ENCODE assay signal across 29 mouse cellular contexts in genomic region chr1:59941063-59941462, GRCm38 (mm10). TPM values are rescaled to one million over a fixed set of nuclear protein-coding genes. Genes with fewer than 3 reads are reported as not detected.
DNase-seq lines count a peak whose midpoint lies in the region; ATAC-seq and TF ChIP-seq lines count a peak whose summit lies in the region.
"Had no signal": no experiment of that assay in that cellular context is flagged by ENCODE, and none has a peak within 500 bp of the region (broad histone marks: within the 10 kb centered on the region; RNA-seq: fewer than 3 reads in every experiment).

No protein-coding gene starts in this region.

- H3K9me3 ChIP-seq in heart, embryonic 11.5 days (replicated peaks; ENCODE audit: control insufficient read depth, low read length): no peaks in the 10 kb centered on the region
- no peaks in the 10 kb centered on the region for H3K9me3 ChIP-seq in ES-Bruce4 (replicated peaks; ENCODE audit: control insufficient read depth, insufficient read depth, low read length, poor library complexity, severe bottlenecking)
- no peaks in the 10 kb centered on the region for H3K9me3 ChIP-seq in MEL (replicated peaks; ENCODE audit: insufficient read depth, low read length)
- H3K9me3 ChIP-seq: embryonic facial prominence, embryonic 13.5 days; embryonic facial prominence, embryonic 15.5 days; forebrain, embryonic 10.5 days; forebrain, embryonic 12.5 days; G1E had no signal

- H3K36me3 ChIP-seq in heart, embryonic 11.5 days (ENCODE audit: control insufficient read depth, insufficient read depth, low read length): no peaks in the 10 kb centered on the region
- H3K36me3 ChIP-seq in ES-Bruce4 (ENCODE audit: control insufficient read depth, insufficient read depth, low read length, poor library complexity, severe bottlenecking): no peaks in the 10 kb centered on the region
- H3K36me3 ChIP-seq in MEL (ENCODE audit: control insufficient read depth in 1 of 2, insufficient read depth in 2 of 2, low read length in 2 of 2): peaks cover 0 to 39% of the 10 kb centered on the region in 2 experiments; a peak in 3 of 4 replicates
- H3K36me3 ChIP-seq: embryonic facial prominence, embryonic 13.5 days; embryonic facial prominence, embryonic 15.5 days; forebrain, embryonic 10.5 days; forebrain, embryonic 12.5 days had no signal

- 86% methylated on average over 1 of the region's 1 CpGs for WGBS in heart, embryonic 11.5 days (ENCODE audit: insufficient replicate concordance)

- no peak for TF ChIP-seq CTCF in ES-Bruce4 (IDR thresholded peaks at IDR 0.05; ENCODE audit: low read depth, low read length)
- TF ChIP-seq CTCF in MEL (IDR thresholded peaks at IDR 0.05 in 2 of 3, conservative IDR thresholded peaks at IDR 0.05 in 1 of 3; ENCODE audit: control insufficient read depth in 1 of 3, insufficient read depth in 1 of 3, low read depth in 2 of 3, low read length in 3 of 3, poor library complexity in 1 of 3, severe bottlenecking in 1 of 3): no peak

- H3K79me2 ChIP-seq in MEL (ENCODE audit: control insufficient read depth, insufficient read depth, low read length, poor library complexity): peaks cover 21% of the 10 kb centered on the region

- no peak overlapping the region for H3K4me2 ChIP-seq in heart, embryonic 11.5 days
- H3K4me2 ChIP-seq: embryonic facial prominence, embryonic 13.5 days; embryonic facial prominence, embryonic 15.5 days; forebrain, embryonic 12.5 days had no signal

- TF ChIP-seq POLR2A in ES-Bruce4 (IDR thresholded peaks at IDR 0.05; ENCODE audit: insufficient read depth, low read length) (no peak), MEL (IDR thresholded peaks at IDR 0.05; ENCODE audit: control insufficient read depth in 1 of 2, insufficient read depth in 1 of 2, low read depth in 1 of 2, low read length in 2 of 2, poor library complexity in 1 of 2) (no peak)

- TF ChIP-seq EP300 in ES-Bruce4 (IDR thresholded peaks at IDR 0.05; ENCODE audit: insufficient read depth, low read depth, low read length) (no peak), MEL (IDR thresholded peaks at IDR 0.05; ENCODE audit: low read depth in 1 of 2, low read length in 2 of 2) (peak in 1 of 2 experiments; percentile 34; a peak in 1 of 4 replicates)

- no peak for ATAC-seq in heart, embryonic 11.5 days (replicated peaks; ENCODE audit: insufficient number of reproducible peaks, low FRiP score, low TSS enrichment)
- peak; percentile 40 for ATAC-seq in megakaryocyte-erythroid progenitor cell, adult 5-6 weeks (replicated peaks; ENCODE audit: low FRiP score, low TSS enrichment, poor library complexity, severe bottlenecking)
- ATAC-seq: activated CD4-positive, CD25-positive, alpha-beta regulatory T cell, adult 4 months; CD4-positive, CD25-positive, alpha-beta regulatory T cell, adult 4 months; forebrain, embryonic 14.5 days; forebrain, embryonic 16.5 days; Patski had no signal

- H3K4me3 ChIP-seq in heart, embryonic 11.5 days (ENCODE audit: low read depth, low read length): no peak overlapping the region
- H3K4me3 ChIP-seq in ES-Bruce4 (ENCODE audit: low read depth, low read length): no peak overlapping the region
- no peak overlapping the region for H3K4me3 ChIP-seq in MEL (ENCODE audit: control insufficient read depth in 1 of 2, insufficient read depth in 1 of 2, low read depth in 2 of 2, low read length in 2 of 2)
- H3K4me3 ChIP-seq: embryonic facial prominence, embryonic 13.5 days; embryonic facial prominence, embryonic 15.5 days; erythroblast, embryonic 14.5 days; forebrain, embryonic 10.5 days; forebrain, embryonic 12.5 days had no signal

- peaks cover 7% of the 10 kb centered on the region; the same call in 1 of the 2 replicates for H3K4me1 ChIP-seq in heart, embryonic 11.5 days (ENCODE audit: control insufficient read depth, insufficient read depth, low read length)
- no peaks in the 10 kb centered on the region for H3K4me1 ChIP-seq in ES-Bruce4 (ENCODE audit: control insufficient read depth, insufficient read depth, low read length)
- peaks cover 20 to 43% of the 10 kb centered on the region in 2 experiments for H3K4me1 ChIP-seq in MEL (ENCODE audit: control insufficient read depth in 1 of 2, insufficient read depth in 2 of 2, low read length in 2 of 2)
- H3K4me1 ChIP-seq: forebrain, embryonic 12.5 days had no signal

- H3K27ac ChIP-seq in heart, embryonic 11.5 days (ENCODE audit: low read depth, low read length): no peak overlapping the region
- H3K27ac ChIP-seq in ES-Bruce4 (ENCODE audit: insufficient read depth, low read length) (peak overlapping the region; percentile 44; the same call in 1 of the 2 replicates), MEL (ENCODE audit: control insufficient read depth, low read depth, low read length) (no peak overlapping the region)
- H3K27ac ChIP-seq: embryonic facial prominence, embryonic 13.5 days; embryonic facial prominence, embryonic 15.5 days; forebrain, embryonic 10.5 days; forebrain, embryonic 12.5 days had no signal

- DNase-seq in heart, adult 11 months: peak; percentile 11
- DNase-seq in MEL (ENCODE audit: low read depth, low spot score) (peak; percentile 34), MN1 (ENCODE audit: low spot score) (no peak)
- no peak for DNase-seq in right cerebral cortex, adult 2 months (ENCODE audit: low spot score in 2 of 2)
- DNase-seq: adrenal gland, adult 8-10 months; adrenal gland, postnatal 14 days; B cell, adult 2 months; cerebellum, adult 11 months; cerebellum, adult 18-20 months; cerebellum, adult 8-10 months; cerebellum, adult 9-11 months; cerebellum, postnatal 14 days; cerebellum, postnatal 36 days; embryo, embryonic 11 days had no signal

- no peaks in the 10 kb centered on the region for H3K27me3 ChIP-seq in heart, embryonic 11.5 days (ENCODE audit: control insufficient read depth, insufficient read depth, low read length)
- no peaks in the 10 kb centered on the region for H3K27me3 ChIP-seq in ES-Bruce4 (ENCODE audit: control insufficient read depth, insufficient read depth, low read length, poor library complexity, severe bottlenecking)
- no peaks in the 10 kb centered on the region for H3K27me3 ChIP-seq in MEL (ENCODE audit: control insufficient read depth in 1 of 2, insufficient read depth in 2 of 2, low read length in 2 of 2)
- H3K27me3 ChIP-seq: CH12.LX; embryonic facial prominence, embryonic 13.5 days; embryonic facial prominence, embryonic 15.5 days; forebrain, embryonic 12.5 days; Patski had no signal

- no peak for TF ChIP-seq RAD21 in MEL (IDR thresholded peaks at IDR 0.05; ENCODE audit: low read depth, low read length)

- no peak overlapping the region for H3K9ac ChIP-seq in heart, embryonic 11.5 days (ENCODE audit: low read depth, low read length)
- no peak overlapping the region for H3K9ac ChIP-seq in ES-Bruce4 (ENCODE audit: low read depth, poor library complexity, severe bottlenecking)
- H3K9ac ChIP-seq in MEL (ENCODE audit: control insufficient read depth, low read depth, low read length, poor library complexity, severe bottlenecking): no peak overlapping the region
- H3K9ac ChIP-seq: embryonic facial prominence, embryonic 13.5 days; embryonic facial prominence, embryonic 15.5 days; forebrain, embryonic 12.5 days had no signal

TF ChIP-seq in MEL, 35 proteins besides CTCF, POLR2A, EP300 and RAD21:
- TF ChIP-seq TAL1 (IDR thresholded peaks at IDR 0.05; ENCODE audit: low read length) (peak; percentile 41), TCF12 (IDR thresholded peaks at IDR 0.05; ENCODE audit: low read depth, low read length) (peak; percentile 37; the same call in 1 of the 2 replicates), E2F4 (IDR thresholded peaks at IDR 0.05; ENCODE audit: borderline replicate concordance, low read depth, low read length) (no peak), MAZ (IDR thresholded peaks at IDR 0.05; ENCODE audit: low read depth, low read length) (no peak), GATA1 (IDR thresholded peaks at IDR 0.05; ENCODE audit: low read depth, low read length) (0 out of 2 replicates have a peak, but pooled peaks have one; percentile 6), HCFC1 (IDR thresholded peaks at IDR 0.05; ENCODE audit: low read depth, low read length) (no peak)

RNA-seq across cellular contexts. Expression of gene Fam117b, which starts 28.3 kb away (rescaled TPM):
- polyA plus RNA-seq in heart, embryonic 11.5 days (2014; fragmentation: Nextera tagmentation; extraction: Ambion mirVana): 5.3 and 5.9 TPM in 2 replicates
- polyA plus RNA-seq in ES-Bruce4 (2011; ENCODE audit: insufficient read depth, insufficient read length, low read depth, missing spikeins) (18.9 and 19.8 TPM in 2 replicates), MEL (2012; ENCODE audit: insufficient read depth in 1 of 2, insufficient read length in 2 of 2, low read depth in 1 of 2, low replicate concordance in 2 of 2, missing spikeins in 1 of 2) (10 to 100 TPM in 1 of 2 experiments, not detected in 1; 15.5 TPM)
- 11.2 and 17.1 TPM in 2 replicates for total RNA-seq in MEL (2012; rRNA removed)
- 22.3 and 32.0 TPM in 2 replicates for total RNA-seq in megakaryocyte-erythroid progenitor cell, adult 5-6 weeks (2014; fragmentation: Nextera tagmentation)
- total RNA-seq in megakaryocyte-erythroid progenitor cell, adult 5-6 weeks (2017): 30.0 and 32.6 TPM in 2 replicates

Comparison
In these comparisons a context has a peak if more than half of its experiments do, and no peak if none do; other contexts are left out.
1. DNase-seq: peak in heart, adult 11 months (single experiment) and MEL (single experiment); none in MN1 (single experiment) and right cerebral cortex, adult 2 months (0 of 2).